Mouse (Mus musculus): ENCODE data around the gene Nptn.

The Nptn gene

DNA sequence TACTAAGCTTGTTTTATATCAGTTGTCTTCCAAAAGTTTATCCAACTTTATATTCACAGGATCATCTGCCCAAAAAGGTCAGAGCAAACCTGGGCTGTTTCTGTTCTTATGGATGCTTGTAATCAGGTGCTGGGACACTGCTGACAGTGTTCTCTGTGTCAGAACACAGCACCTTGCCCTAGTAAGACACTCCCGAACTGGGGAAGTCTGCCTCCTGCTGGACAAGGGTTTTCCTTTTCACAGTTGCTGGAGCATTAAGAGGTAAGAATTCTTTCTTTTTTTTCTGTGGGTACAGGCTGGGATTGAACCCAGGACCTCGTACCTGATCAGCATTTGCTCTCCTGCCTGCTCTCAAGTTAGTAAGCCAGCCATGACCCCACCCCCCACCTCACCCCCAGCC, 74.4 kb downstream of the Nptn start:
- no peak for DNase-seq (ENCODE audit: extremely low spot score)

DNA sequence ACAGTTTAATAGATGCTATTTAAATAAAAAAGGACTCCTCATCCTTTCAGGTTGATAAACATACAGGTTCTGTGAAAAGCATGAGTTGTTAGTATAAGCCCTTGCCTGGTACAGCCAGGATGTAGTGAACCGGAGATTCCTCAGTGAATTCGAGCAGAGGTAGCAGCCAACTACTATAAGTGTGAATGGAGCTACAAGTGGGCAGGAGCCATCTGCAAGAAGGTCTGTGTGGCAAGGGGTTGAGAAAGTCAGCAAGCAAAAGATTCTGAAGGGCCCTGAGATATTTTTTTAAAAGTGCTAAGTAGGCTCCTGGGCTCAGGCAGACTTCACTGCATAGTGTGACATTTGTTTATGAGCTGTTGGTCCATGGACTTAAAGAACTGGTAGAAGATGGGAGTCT, 74.8 kb downstream of the Nptn start:
- DNase-seq (ENCODE audit: extremely low spot score): no peak

DNA sequence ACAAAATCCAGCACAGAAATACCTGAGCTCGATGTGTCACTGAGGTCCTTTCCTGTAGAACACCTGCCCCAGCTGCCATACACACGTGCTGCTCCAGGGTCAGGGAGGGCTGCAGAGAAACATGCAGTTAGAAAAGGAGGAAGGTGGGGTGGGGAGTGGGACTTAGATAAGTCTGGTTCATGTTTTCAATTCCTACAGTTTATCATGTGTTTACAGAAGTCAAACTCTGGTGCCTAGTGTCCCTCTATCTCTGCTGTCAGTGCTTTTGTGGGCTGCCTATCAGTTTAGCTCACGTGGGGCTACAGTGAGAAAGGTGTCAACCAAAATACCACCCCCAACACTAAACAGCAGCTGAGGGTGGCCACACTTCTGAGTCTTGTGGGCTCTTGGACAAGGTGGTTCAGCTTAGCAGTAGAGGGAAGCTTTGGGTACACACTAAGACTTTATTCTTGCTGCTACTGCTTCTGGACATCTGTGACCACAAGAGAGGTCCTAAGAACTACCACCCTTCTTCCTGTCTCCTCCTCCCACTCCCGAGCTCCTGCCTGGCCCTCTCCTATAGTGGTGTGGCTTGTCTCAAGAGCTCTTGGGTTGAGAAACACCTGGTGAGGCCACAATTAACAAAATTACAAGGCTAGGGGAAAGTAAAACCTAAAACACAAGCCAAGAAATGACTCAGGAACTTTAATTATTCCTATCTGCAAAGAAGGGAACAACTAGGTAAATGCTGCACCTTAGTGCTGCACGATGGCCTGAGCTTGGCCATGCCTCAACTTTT, 75.9 kb downstream of the Nptn start:
- no peak for DNase-seq (ENCODE audit: extremely low spot score)

DNA sequence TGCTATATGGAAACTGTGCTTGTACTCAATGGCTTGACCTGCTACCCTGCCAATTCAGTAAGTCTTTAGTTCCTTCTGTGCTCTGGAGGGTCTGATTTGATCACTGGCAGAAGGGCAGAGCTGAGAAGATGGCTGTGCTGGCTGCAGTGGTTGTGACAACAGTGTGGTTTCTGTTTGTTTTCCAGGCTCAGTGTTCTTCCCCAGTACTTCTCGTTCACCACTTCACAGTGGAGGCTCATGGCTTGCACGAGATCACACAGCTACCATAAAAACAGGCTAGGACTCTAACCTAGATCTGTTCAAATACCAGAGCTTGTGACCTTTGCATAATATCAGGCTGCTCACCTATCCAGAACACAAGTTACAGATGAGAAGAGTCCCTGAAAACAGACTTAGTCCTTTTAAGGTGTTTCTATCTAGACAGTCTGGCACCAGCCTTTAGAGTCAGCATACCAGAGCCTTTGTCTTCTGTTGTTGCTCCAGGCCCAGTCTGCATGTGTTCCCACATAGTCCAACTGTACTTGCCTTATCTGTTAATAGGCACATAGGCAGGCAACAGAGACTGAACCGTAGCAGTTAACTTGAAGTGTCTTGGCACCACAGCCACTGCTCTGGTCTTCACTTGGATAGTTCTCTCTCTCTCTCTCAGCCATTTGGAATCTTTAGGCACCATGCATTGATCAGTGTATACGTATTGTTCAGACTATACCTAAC, 76.7 kb downstream of the Nptn start:
- DNase-seq (ENCODE audit: extremely low spot score): no peak

DNA sequence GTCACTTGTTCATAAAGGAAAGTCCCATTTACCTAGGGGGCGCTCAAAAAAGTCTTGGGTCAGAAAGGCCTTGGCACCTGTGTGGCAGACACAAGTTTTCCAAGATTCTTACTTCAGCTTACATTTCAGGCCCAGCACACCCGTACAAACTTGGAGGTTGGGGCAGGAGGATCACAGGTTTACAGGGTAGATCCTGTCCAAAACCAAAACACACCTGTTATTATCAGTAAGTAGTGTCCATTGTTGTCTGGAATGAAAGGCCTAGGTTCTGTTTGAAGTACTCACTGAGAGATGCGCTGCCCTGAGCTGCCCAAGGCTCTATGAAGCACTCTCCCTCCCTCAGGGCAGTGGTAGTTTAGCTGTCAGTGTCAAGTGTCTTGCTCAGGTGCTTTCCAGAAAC, 77.3 kb downstream of the Nptn start:
- DNase-seq (ENCODE audit: extremely low spot score): no peak

DNA sequence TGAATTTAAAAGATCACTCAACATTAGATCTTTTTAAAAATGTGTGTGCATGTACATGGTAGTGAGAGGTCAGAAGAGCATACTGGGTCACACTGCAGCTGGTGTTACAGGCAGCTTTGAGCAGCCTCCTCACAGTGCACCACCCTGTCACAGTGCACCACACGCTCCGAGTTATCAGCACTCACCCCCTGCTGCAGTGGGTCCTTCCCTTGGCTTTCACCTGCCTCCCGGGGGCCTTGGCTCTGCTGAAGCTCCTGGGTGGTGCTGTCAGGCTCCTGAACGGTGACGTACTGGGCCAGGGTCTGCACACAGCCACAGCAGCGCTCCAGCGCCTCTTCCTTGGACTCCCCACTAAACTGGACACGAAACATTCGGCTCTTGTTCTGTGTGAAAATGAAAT, 77.9 kb downstream of the Nptn start:
- no peak for DNase-seq (ENCODE audit: extremely low spot score)

DNA sequence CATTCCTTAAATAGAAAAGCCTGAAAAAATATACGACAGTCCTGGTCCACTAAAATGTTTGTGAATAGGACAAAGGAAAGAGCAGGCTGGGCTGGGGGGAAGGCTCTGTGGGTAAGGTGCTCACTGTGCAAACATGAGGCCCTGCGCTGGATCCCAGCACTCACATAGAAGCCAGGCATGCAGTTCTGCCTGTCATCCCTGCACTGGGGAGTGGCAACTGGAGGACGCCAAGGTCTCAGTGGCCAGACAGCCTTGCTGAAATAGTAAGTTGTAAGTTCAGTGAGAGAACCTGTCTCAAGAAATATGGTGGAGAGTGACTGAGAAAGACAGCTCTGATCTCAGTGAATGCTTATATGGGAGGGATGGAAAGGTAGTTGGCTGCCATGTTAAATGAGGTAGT, 78.6 kb downstream of the Nptn start:
- DNase-seq (ENCODE audit: extremely low spot score): no peak

DNA sequence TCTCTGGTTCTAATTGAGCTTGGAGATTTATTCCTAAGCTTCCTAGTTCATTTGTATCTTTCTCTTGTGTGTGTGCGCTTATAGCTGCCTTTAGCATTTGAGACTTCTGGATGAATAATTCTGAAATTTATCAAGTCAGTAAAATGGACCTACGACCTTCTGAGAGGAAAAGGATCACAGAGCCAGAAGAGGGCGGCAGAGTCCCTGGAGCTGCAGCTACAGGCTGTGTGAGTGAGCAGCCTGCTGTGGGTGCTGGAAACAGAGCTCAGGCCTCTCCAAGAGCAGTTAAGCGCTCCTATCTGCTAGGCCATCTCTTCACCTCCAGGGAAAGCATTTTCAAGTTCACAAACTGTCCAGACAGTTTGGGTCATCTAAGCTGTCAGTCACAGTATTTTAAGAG, 80.0 kb downstream of the Nptn start:
- DNase-seq (ENCODE audit: extremely low spot score): no peak

DNA sequence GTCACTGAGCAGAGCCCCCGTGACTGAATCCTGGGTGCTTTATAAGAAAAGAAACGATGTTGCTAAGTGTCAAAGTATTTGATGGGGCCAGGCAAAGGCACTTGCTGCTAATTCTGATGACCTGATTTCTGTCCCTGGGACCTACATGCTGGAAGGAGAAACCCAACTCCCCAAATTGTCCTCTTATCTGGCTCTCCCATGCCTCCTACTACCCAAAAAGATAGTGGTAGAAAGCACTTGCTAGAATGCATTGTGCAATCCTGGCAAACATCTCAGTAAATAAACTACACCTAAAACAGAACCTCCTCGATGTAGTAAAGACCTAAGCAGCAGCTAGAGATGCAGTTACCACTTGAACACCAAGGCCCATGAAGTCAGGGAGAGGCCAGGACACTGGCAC, 80.8 kb downstream of the Nptn start:
- DNase-seq (ENCODE audit: extremely low spot score): no peak

DNA sequence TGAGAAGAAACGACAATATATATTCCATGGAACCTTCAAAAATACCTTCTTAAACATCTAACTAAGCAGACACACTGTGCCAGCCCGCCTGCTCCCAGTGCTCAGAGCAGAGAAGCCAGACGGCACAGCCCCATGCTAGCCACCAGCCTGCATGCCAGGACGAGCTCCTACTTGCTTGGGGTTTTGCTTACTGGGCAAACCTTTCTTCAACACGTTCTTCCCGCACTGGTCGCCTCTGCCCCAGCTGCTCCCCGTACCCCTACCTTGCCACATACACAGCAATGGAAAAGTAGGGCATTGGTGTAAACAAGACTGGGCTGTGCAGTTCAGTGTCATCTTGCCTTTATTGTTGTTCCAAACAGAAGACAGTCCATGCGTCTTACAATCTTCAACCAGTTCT, 83.5 kb downstream of the Nptn start:
- no peak for DNase-seq (ENCODE audit: extremely low spot score)

DNA sequence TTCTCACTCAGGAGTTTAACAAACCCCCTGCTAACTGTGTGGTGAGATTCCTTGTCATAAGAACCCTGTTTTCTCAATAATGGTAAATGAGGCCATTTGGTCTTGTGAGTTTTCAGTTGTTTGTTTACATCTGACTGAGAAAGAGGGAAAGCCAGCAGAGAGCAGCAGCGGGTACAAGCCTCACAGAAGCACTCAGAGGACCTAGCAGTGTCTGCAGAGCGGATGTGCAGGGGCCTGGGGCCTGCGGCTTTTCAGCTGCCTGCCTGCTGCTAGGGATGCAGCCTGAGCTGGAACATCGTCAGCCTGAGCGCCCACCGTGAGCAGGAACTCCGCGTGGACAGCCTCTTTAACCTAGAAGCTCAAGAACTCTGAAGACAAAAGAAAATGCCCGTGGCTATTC, 84.2 kb downstream of the Nptn start:
- no peak for DNase-seq (ENCODE audit: extremely low spot score)

DNA sequence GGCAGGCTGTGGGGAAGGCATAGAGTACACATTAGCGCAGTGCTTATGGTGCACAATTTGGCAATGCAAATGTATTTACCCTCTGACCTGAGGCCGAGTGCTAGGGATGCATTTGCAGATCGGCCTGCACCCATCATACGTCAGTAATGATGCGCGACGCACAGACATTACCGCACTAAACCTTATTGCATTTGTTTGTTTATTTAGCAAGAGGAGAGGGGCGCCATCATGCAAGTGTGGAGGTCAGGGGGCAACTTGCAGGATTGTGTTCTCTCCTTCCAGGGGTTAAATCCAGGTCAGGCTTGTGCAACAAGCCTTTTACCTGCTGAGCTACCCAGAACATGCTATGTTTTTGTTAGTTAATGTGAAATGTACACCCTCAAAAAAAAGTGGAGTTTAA, 85.2 kb downstream of the Nptn start:
- peak; percentile 29 for DNase-seq (ENCODE audit: extremely low spot score)

DNA sequence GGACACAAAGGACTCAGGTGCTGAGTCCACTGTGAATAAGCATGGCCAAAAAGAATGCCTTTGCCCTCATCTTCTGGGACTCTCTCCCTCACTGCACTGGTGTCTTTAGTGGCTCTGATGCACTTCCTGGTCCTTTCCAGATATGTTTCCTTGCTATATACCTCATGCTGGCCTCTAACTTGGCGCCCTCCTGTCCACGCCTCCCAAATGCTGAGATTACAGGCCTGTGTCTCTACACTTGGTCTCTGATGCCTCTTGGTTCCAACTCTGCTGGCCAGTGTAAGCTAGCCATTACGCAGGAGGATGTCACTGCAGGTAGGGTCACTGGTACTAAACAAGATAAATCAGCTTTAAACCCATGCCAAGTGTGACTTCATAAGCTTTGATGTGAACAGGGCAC, 86.1 kb downstream of the Nptn start:
- DNase-seq (ENCODE audit: extremely low spot score): no peak

DNA sequence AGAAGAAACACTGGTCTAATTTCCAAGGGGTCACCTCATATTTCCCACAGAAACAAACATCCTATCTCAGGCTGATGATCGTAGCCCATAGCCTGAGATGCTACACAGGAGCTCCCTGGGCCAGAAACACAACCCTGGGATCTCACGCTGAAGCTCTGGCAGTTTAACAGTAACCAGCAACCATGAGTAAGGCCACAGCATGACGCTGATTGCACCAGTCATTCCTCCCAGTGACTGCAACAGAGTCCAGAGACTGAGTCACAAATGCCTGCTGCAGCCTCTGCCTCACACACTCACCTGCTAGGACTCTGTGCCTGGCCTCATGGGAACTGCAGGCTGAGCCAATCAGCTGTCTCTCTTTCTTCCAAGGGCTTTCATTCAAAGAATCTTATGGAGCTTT, 87.0 kb downstream of the Nptn start:
- no peak for DNase-seq (ENCODE audit: extremely low spot score)

DNA sequence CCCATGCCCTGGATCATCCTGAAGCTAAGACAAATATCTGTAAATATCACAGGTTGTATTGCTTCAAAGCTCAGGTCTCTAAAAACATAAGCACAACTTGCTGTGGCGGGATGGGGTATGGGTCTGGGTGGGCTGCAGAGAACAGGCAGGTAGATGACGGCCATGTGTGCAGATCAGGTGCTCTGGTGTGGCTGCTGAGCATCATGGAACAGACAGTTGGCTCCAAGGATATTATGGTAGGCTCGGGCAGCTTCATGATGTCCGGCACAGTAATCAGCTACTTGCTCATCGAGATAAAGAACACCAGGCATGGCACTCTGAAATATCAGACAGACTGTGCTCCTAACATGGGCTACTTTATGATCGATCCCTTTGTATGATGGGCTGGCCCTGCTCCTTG, 87.8 kb downstream of the Nptn start:
- DNase-seq (ENCODE audit: extremely low spot score): no peak

DNA sequence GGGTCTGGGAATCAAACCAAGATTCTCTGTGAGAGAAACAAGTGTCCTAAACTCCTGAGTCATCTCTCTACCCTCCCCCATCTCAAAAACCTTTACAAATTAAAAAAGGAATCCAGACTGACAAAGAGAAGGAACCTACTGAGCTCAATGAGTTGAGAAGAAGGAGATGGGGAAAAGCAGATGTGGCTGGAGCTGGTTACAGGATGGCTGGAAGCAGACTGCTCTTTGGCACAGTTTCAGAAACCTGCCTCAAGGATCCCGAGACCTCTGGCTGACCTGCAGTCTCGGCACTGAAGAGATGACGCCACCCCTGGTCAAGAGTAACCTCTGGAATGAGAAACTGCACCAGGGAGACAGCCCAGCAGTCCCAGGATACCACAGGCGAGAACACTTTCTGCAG, 90.4 kb downstream of the Nptn start:
- no peak for DNase-seq (ENCODE audit: extremely low spot score)

DNA sequence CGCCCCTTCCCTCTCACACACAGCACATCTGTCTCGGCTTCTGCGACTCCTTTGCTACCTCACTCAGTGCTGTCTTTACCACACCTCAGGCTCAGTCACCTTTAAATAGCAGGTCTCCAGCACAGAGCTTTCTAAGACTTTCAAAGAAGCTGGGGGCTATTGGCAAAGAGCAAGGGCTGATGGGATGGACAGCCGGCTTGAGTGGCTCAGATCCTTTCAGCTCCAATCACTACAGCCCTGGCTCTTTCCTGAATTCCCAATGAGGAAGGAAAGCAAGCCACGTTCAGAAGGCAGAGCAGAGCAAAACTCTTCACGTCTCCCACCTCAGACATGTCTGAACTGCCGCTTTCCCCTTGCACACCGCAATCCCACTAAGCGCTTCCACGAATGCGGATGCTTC, 92.7 kb downstream of the Nptn start:
- no peak for DNase-seq (ENCODE audit: extremely low spot score)

DNA sequence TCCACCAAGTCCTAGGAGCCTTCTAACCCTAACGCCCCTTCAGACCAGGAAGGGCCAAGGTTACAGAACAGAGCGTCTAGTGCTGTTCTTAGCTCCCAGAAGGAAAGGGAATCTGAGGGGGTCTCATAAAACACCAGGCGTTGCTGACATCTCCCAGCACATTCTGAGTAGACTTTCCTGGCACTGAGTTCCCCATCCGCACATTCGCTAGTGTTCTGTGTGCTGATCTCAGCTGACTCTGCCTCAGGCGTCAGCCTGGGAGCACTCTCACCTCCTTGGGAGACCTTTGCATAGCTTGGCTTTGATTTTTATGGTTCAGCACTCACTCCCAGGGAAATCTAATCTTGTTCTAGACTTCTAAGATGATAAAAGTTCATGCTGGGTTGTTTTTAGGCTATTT, 93.3 kb downstream of the Nptn start:
- no peak for DNase-seq (ENCODE audit: extremely low spot score)

DNA sequence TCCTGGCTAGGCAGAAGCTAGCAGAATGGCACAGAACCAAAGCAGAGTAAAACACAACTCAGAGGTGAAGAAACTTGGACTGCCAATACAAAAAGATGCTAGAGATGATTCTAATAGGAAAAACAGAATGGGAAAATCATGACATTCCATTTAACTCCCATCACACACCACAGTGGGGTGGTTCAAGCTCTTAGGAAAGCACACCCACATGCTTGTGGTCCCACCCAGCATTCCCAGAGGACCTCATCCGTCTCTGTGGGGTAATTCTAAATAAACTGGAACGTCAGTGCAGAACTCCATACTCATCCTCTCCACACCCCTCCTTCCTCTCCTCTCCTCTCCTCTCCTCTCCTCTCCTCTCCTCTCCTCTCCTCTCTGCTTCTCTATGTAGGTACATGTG, 99.4 kb downstream of the Nptn start:
- no peak for DNase-seq (ENCODE audit: extremely low spot score)

DNA sequence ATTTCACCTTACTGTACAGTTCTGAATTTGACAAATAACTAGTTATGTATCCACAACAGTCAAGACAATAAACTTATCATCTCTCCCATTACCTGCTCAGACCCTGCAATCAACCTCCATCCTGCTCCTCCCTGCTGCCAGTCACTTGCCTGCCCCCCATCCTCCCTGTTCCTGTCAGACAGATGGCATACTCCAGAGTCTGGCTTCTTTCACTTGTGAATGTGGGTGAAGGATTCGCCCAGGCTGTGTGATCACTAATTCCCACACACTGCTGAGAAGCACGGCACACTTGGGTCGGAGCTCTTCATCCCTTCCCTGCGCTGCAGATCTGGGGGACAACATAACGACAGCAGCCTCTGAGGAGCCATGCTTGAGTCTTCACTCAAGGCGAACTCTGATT, 100.1 kb downstream of the Nptn start:
- DNase-seq (ENCODE audit: extremely low spot score): no peak

DNA sequence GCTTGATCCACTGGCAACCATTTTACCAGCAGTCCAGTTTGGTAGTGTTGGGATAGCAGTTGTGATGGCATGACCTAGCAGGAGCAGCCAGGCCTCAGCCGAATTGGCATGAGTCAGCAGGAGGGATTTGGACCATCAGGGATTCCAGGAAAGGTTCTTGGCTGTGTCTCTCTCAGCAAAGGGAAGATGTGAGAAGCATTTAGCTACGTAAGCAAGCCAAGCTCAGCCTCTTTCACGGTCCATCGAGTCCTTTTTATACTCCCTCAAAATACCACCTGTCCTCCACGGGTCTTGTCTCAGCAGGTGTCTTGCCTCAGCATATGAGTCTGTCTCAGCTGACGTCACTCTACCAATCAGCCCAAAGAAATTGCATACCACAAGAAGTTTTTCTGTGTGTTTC, 101.3 kb downstream of the Nptn start:
- DNase-seq (ENCODE audit: extremely low spot score): no peak

DNA sequence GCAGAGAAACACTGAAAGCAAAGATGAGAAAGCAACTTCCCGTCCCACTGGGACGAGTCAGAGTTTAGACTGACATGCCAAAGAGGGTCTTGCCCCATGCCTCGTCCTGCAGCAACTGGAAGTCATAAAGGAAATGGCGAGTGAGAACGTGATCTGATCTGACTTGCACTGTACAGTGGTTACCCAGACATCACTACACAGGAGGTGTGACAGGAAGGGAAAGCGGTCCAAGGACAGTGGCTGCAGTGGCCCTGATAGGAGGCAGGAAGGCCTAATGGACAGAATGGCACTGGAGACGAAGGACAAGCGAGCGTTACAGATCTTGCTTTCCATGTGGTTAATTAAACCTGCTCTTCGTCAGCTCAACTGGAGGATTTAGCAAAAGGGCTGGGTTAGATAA, 103.2 kb downstream of the Nptn start:
- DNase-seq (ENCODE audit: extremely low spot score): no peak

DNA sequence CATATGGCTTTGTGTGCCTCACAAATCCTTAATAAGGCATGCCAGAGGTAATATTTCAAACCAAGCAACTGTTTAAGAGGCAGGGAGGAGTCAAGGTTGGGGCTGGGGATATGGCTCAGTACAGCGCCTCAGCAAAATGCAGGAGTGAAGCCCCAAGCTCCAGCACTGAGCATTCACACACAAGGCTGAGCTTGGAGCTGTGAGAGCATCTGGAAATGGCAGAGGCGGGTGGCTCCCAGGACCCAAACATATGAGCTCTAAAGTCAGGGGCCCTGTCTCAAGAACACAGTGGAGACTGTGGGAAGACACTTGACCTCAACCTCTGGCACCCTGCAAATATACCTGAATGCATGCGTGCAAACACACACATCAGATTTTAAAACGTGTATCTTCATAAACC, 106.0 kb downstream of the Nptn start:
- DNase-seq (ENCODE audit: extremely low spot score): no peak

DNA sequence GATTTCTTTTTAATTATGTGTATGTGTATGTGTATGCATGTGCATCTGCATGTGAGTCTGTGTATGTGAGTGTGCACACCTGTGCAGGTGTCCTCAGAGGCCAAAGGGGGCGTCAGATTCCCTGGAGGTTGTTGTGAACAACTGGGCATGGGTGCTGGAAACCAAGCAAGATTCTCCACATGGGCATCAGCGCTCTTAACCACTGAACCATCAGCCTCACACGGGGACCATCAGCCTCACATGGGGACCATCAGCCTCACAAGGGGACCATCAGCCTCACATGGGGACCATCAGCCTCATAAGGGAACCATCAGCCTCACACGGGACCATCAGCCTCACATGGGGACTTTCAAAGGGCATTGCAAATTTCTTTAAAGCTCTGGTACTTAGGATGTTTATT, 108.7 kb downstream of the Nptn start:
- no peak for DNase-seq (ENCODE audit: extremely low spot score)
